Mouse (Mus musculus): ENCODE measurements around the gene Creb3l2. TPM values are rescaled to one million over a fixed set of nuclear protein-coding genes. Genes with fewer than 3 reads are reported as not detected.

Creb3l2 gene
- total and polyA plus RNA-seq, 2 experiments from 2014 or later: 16.3 to 32.4 TPM

DNA sequence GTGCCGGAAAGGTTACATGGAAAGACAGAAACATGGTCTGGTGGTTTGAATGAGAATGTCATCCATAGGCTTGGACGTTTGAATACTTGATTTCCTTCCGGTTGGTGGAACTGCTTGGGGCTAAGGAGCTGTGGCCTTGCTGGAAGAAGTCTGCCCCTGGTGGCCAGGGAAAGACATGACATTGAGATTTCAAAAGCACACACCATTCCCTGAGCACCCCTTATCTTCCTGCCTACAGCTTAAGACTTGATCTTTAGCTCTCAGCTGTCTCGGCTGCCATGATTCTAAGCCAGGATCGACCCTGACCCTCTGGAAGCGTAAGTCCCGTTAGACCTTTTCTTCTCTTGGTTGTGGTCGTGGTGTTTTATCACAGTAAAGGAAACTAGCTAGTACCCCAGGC lies 77.6 kb downstream of the Creb3l2 start:
- H3K9ac ChIP-seq (replicated peaks; ENCODE audit: low read depth, low read length): no peak overlapping the region
- H3K27ac ChIP-seq (ENCODE audit: low read depth): no peak overlapping the region
- no peak overlapping the region for H3K4me3 ChIP-seq (ENCODE audit: low read depth, low read length)
- H3K4me2 ChIP-seq (ENCODE audit: low read depth, low read length): no peak overlapping the region
- H3K9me3 ChIP-seq (replicated peaks; ENCODE audit: control insufficient read depth, low read length): no peaks in the 10 kb centered on the region; the same call in 1 of the 2 replicates
- peaks cover 46% of the 10 kb centered on the region for H3K36me3 ChIP-seq (replicated peaks; ENCODE audit: control insufficient read depth, insufficient read depth, low read length)
- H3K27me3 ChIP-seq (ENCODE audit: control insufficient read depth, insufficient read depth, low read length): no peaks in the 10 kb centered on the region
- peaks cover 18% of the 10 kb centered on the region; the same call in 1 of the 2 replicates for H3K4me1 ChIP-seq (ENCODE audit: control insufficient read depth, insufficient read depth)
- 95% methylated on average over 8 of the region's 8 CpGs for WGBS
- TF ChIP-seq CTCF (IDR thresholded peaks at IDR 0.05; ENCODE audit: low read depth): peak; percentile 32; the same call in 1 of the 2 replicates
- TF ChIP-seq EP300 (IDR thresholded peaks at IDR 0.05; ENCODE audit: low read depth): no peak
- DNase-seq (ENCODE audit: low spot score) (no peak), ATAC-seq (ENCODE audit: insufficient read depth, low read depth) (no peak)

GRCm38 (mm10) chr6:37360813-37361385 lies 81.0 kb downstream of the Creb3l2 start:
- no peak overlapping the region for H3K4me3 ChIP-seq (ENCODE audit: low read depth, low read length)
- H3K9ac ChIP-seq (replicated peaks; ENCODE audit: low read depth, low read length): no peak overlapping the region
- no peaks in the 10 kb centered on the region for H3K27me3 ChIP-seq (ENCODE audit: control insufficient read depth, insufficient read depth, low read length)
- H3K27ac ChIP-seq (ENCODE audit: low read depth): no peak overlapping the region
- DNase-seq (ENCODE audit: low spot score): no peak
- H3K9me3 ChIP-seq (replicated peaks; ENCODE audit: control insufficient read depth, low read length): no peaks in the 10 kb centered on the region; the same call in 1 of the 2 replicates
- no peak overlapping the region for H3K4me2 ChIP-seq (ENCODE audit: low read depth, low read length)
- TF ChIP-seq CTCF (IDR thresholded peaks at IDR 0.05; ENCODE audit: low read depth) (no peak), EP300 (IDR thresholded peaks at IDR 0.05; ENCODE audit: low read depth) (no peak)
- H3K4me1 ChIP-seq (ENCODE audit: control insufficient read depth, insufficient read depth): peaks cover 6% of the 10 kb centered on the region; the same call in 1 of the 2 replicates
- peaks cover 73% of the 10 kb centered on the region for H3K36me3 ChIP-seq (replicated peaks; ENCODE audit: control insufficient read depth, insufficient read depth, low read length)
- no peak for ATAC-seq (ENCODE audit: insufficient read depth, low read depth)
- 62% methylated on average over 11 of the region's 11 CpGs for WGBS

- Histone ChIP-seq H3K36me3 (replicated peaks; ENCODE audit: control insufficient read depth, insufficient read depth, low read length) (peaks cover 70% of the 10 kb centered on the region), H3K9ac (replicated peaks; ENCODE audit: low read depth, low read length) (no peak overlapping the region), H3K4me1 (ENCODE audit: control insufficient read depth, insufficient read depth) (peaks cover 2% of the 10 kb centered on the region; the same call in 1 of the 2 replicates), H3K27ac (ENCODE audit: low read depth) (peak overlapping the region; percentile 72), H3K4me3 (ENCODE audit: low read depth, low read length) (no peak overlapping the region), H3K4me2 (ENCODE audit: low read depth, low read length) (peak overlapping the region; percentile 31; the same call in 1 of the 2 replicates), H3K9me3 (replicated peaks; ENCODE audit: control insufficient read depth, low read length) (no peaks in the 10 kb centered on the region), H3K27me3 (ENCODE audit: control insufficient read depth, insufficient read depth, low read length) (no peaks in the 10 kb centered on the region)
- 12% methylated on average over 17 of the region's 17 CpGs for WGBS
- DNase-seq (ENCODE audit: low spot score) (peak; percentile 75), ATAC-seq (ENCODE audit: insufficient read depth, low read depth) (peak; percentile 70)
- TF ChIP-seq CTCF (IDR thresholded peaks at IDR 0.05; ENCODE audit: low read depth) (peak; percentile 90), EP300 (IDR thresholded peaks at IDR 0.05; ENCODE audit: low read depth) (0 out of 2 replicates have a peak, but pooled peaks have one; percentile 19)
These were observed 87.3 kb downstream of the Creb3l2 start for GRCm38 (mm10) chr6:37354449-37355179.

GRCm38 (mm10) chr6:37353616-37354015 lies 88.3 kb downstream of the Creb3l2 start:
- Histone ChIP-seq H3K4me2 (ENCODE audit: low read depth, low read length) (no peak overlapping the region), H3K4me3 (ENCODE audit: low read depth, low read length) (no peak overlapping the region), H3K27me3 (ENCODE audit: control insufficient read depth, insufficient read depth, low read length) (no peaks in the 10 kb centered on the region), H3K36me3 (replicated peaks; ENCODE audit: control insufficient read depth, insufficient read depth, low read length) (peaks cover 67% of the 10 kb centered on the region), H3K9me3 (replicated peaks; ENCODE audit: control insufficient read depth, low read length) (no peaks in the 10 kb centered on the region), H3K9ac (replicated peaks; ENCODE audit: low read depth, low read length) (no peak overlapping the region), H3K4me1 (ENCODE audit: control insufficient read depth, insufficient read depth) (no peaks in the 10 kb centered on the region), H3K27ac (ENCODE audit: low read depth) (no peak overlapping the region)
- TF ChIP-seq CTCF (IDR thresholded peaks at IDR 0.05; ENCODE audit: low read depth) (no peak), EP300 (IDR thresholded peaks at IDR 0.05; ENCODE audit: low read depth) (no peak)
- 70% methylated on average over 9 of the region's 9 CpGs for WGBS
- DNase-seq (ENCODE audit: low spot score) (no peak), ATAC-seq (ENCODE audit: insufficient read depth, low read depth) (no peak)

GRCm38 (mm10) chr6:37351731-37352380 lies 90.1 kb downstream of the Creb3l2 start:
- WGBS: 33% methylated on average over 10 of the region's 10 CpGs
- Histone ChIP-seq H3K9ac (replicated peaks; ENCODE audit: low read depth, low read length) (no peak overlapping the region), H3K27me3 (ENCODE audit: control insufficient read depth, insufficient read depth, low read length) (no peaks in the 10 kb centered on the region), H3K4me2 (ENCODE audit: low read depth, low read length) (no peak overlapping the region), H3K9me3 (replicated peaks; ENCODE audit: control insufficient read depth, low read length) (no peaks in the 10 kb centered on the region), H3K36me3 (replicated peaks; ENCODE audit: control insufficient read depth, insufficient read depth, low read length) (peaks cover 68% of the 10 kb centered on the region), H3K27ac (ENCODE audit: low read depth) (no peak overlapping the region), H3K4me3 (ENCODE audit: low read depth, low read length) (no peak overlapping the region), H3K4me1 (ENCODE audit: control insufficient read depth, insufficient read depth) (no peaks in the 10 kb centered on the region)
- ATAC-seq (ENCODE audit: insufficient read depth, low read depth) (peak; percentile 44; the same call in 1 of the 2 replicates), DNase-seq (ENCODE audit: low spot score) (peak; percentile 53)
- no peak for TF ChIP-seq EP300 (IDR thresholded peaks at IDR 0.05; ENCODE audit: low read depth)
- peak; percentile 95 for TF ChIP-seq CTCF (IDR thresholded peaks at IDR 0.05; ENCODE audit: low read depth)

All from heart, postnatal 0 days (tissue).